Mouse (Mus musculus): ENCODE measurements around the gene Usp30. TPM values are rescaled to one million over a fixed set of nuclear protein-coding genes. Genes with fewer than 3 reads are reported as not detected.

Usp30 gene
- polyA plus RNA-seq, 1 experiment from 2014 or later = 10.8 TPM

DNA sequence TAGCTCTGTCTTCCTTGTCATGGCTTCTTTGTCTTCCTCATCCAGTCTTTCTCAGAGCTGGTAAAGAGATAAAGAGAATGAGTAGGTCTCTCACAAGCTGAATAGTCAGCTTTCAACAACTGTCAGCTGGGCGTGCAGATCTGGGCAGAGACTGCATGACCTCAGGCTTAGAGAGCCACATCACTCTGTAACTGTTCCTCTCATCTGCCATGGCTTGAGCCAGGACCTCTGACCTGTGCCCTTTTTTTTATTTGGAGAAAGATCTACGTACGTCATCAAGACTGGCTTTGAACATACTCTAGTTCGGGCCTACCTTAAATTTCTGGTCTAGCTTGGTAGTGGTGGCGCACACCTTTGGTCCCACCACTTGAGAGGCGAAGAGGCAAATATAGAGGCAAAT lies 67.6 kb downstream of the Usp30 start:
- H3K4me2 ChIP-seq = peak overlapping the region; percentile 99; the same call in 1 of the 2 replicates
- H3K36me3 ChIP-seq (ENCODE audit: insufficient read depth) = peaks cover 38% of the 10 kb centered on the region
- H3K4me1 ChIP-seq (ENCODE audit: insufficient read depth) = peaks cover 2% of the 10 kb centered on the region; the same call in 1 of the 2 replicates
- DNase-seq (no peak), ATAC-seq (ENCODE audit: insufficient read depth) (no peak)
- WGBS = 74% methylated on average over 6 of the region's 6 CpGs
- H3K9ac ChIP-seq = peak overlapping the region; percentile 9; the same call in 1 of the 2 replicates
- no peak overlapping the region for H3K27ac ChIP-seq (ENCODE audit: low read depth)
- no peaks in the 10 kb centered on the region for H3K27me3 ChIP-seq (ENCODE audit: insufficient read depth, low read length)
- no peak for TF ChIP-seq CTCF (IDR thresholded peaks at IDR 0.05; ENCODE audit: low read depth)
- H3K9me3 ChIP-seq (ENCODE audit: low read depth, low read length) = no peaks in the 10 kb centered on the region
- H3K4me3 ChIP-seq (ENCODE audit: low read depth, low read length) = no peak overlapping the region

GRCm38 (mm10) chr5:114134091-114134534 lies 68.9 kb downstream of the Usp30 start:
- ATAC-seq (ENCODE audit: insufficient read depth) = no peak
- Histone ChIP-seq H3K27me3 (ENCODE audit: insufficient read depth, low read length) (no peaks in the 10 kb centered on the region), H3K9me3 (ENCODE audit: low read depth, low read length) (no peaks in the 10 kb centered on the region), H3K4me1 (ENCODE audit: insufficient read depth) (peaks cover 5% of the 10 kb centered on the region; the same call in 1 of the 2 replicates), H3K4me3 (ENCODE audit: low read depth, low read length) (no peak overlapping the region), H3K9ac (peak overlapping the region; percentile 6; the same call in 1 of the 2 replicates), H3K36me3 (ENCODE audit: insufficient read depth) (peaks cover 40% of the 10 kb centered on the region), H3K27ac (ENCODE audit: low read depth) (no peak overlapping the region), H3K4me2 (no peak overlapping the region)
- 45% methylated on average over 6 of the region's 6 CpGs for WGBS
- DNase-seq = peak; percentile 78
- peak; percentile 58 for TF ChIP-seq CTCF (IDR thresholded peaks at IDR 0.05; ENCODE audit: low read depth)

- peaks cover 44% of the 10 kb centered on the region for H3K36me3 ChIP-seq (ENCODE audit: insufficient read depth)
- ATAC-seq (ENCODE audit: insufficient read depth) = no peak
- no peaks in the 10 kb centered on the region for H3K27me3 ChIP-seq (ENCODE audit: insufficient read depth, low read length)
- WGBS = 89% methylated on average over 10 of the region's 10 CpGs
- no peak overlapping the region for H3K27ac ChIP-seq (ENCODE audit: low read depth)
- TF ChIP-seq CTCF (IDR thresholded peaks at IDR 0.05; ENCODE audit: low read depth) = no peak
- no peak overlapping the region for H3K4me2 ChIP-seq
- no peaks in the 10 kb centered on the region for H3K9me3 ChIP-seq (ENCODE audit: low read depth, low read length)
- DNase-seq = no peak
- no peak overlapping the region for H3K4me3 ChIP-seq (ENCODE audit: low read depth, low read length)
- H3K4me1 ChIP-seq (ENCODE audit: insufficient read depth) = peaks cover 5% of the 10 kb centered on the region; the same call in 1 of the 2 replicates
- no peak overlapping the region for H3K9ac ChIP-seq
Measured at GRCm38 (mm10) chr5:114135516-114135915, 70.3 kb downstream of the Usp30 start.

DNA sequence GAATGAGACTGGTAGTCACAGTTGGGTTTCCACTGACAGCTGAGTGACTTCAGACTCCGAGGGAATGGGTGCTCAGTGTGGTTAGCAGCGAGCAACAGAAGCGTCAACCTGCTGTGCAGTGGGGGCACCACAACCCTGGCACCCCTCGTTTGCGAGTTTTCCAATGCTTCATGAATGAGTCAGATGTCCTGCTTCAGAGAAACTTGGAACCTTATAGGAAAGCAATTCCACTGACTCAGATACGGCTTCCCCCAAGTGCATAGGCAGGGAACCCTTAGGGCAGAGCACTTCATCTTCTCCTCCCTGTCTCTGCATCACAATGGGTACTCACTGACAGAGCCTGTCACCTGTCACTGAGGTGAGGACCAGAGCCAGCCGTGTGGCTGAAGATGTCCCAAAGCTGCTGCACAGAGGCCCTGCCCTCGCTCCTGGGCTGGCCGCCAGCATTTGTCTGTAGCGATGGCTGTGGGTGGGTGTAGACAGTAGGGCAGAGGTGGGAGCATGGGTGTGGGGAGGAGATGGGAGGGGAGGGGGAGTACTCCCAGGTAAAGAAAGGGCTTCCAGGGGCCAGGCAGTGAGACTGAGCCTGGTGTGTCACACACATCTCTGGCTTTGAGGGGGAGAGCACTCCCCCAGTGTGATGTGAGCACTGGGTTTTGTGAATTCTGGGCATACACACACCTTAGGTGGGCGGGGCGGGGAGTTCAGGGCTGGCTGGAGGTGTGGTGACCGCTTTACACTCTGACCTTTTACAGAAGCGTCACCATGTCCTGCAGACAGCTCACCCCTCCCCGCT lies 72.4 kb downstream of the Usp30 start:
- H3K9ac ChIP-seq = no peak overlapping the region
- ATAC-seq (ENCODE audit: insufficient read depth) = no peak
- TF ChIP-seq CTCF (IDR thresholded peaks at IDR 0.05; ENCODE audit: low read depth) = no peak

GRCm38 (mm10) chr5:114138277-114139164 lies 73.3 kb downstream of the Usp30 start:
- no peak for TF ChIP-seq CTCF (IDR thresholded peaks at IDR 0.05; ENCODE audit: low read depth)
- peak; percentile 71 for DNase-seq
- Histone ChIP-seq H3K9me3 (ENCODE audit: low read depth, low read length) (no peaks in the 10 kb centered on the region), H3K4me3 (ENCODE audit: low read depth, low read length) (no peak overlapping the region), H3K27ac (ENCODE audit: low read depth) (peak overlapping the region; percentile 56; the same call in 1 of the 2 replicates), H3K9ac (no peak overlapping the region), H3K36me3 (ENCODE audit: insufficient read depth) (peaks cover 42% of the 10 kb centered on the region), H3K4me1 (ENCODE audit: insufficient read depth) (peaks cover 5% of the 10 kb centered on the region; the same call in 1 of the 2 replicates), H3K27me3 (ENCODE audit: insufficient read depth, low read length) (no peaks in the 10 kb centered on the region), H3K4me2 (no peak overlapping the region)
- 60% methylated on average over 21 of the region's 21 CpGs for WGBS
- ATAC-seq (ENCODE audit: insufficient read depth) = peak; percentile 29

More for the DNA sequence above, 72.4 kb downstream of the Usp30 start:
- Histone ChIP-seq H3K27me3 (ENCODE audit: insufficient read depth, low read length) (no peaks in the 10 kb centered on the region), H3K4me1 (ENCODE audit: insufficient read depth) (peaks cover 5% of the 10 kb centered on the region; the same call in 1 of the 2 replicates), H3K27ac (ENCODE audit: low read depth) (no peak overlapping the region; the same call in 1 of the 2 replicates), H3K4me2 (no peak overlapping the region), H3K9me3 (ENCODE audit: low read depth, low read length) (no peaks in the 10 kb centered on the region), H3K4me3 (ENCODE audit: low read depth, low read length) (no peak overlapping the region), H3K36me3 (ENCODE audit: insufficient read depth) (peaks cover 44% of the 10 kb centered on the region)
- WGBS = 76% methylated on average over 15 of the region's 15 CpGs
- DNase-seq = no peak

- no peak for TF ChIP-seq CTCF (IDR thresholded peaks at IDR 0.05; ENCODE audit: low read depth)
- no peak overlapping the region for H3K9ac ChIP-seq
- WGBS = 40% methylated on average over 9 of the region's 9 CpGs
- peak overlapping the region; percentile 56; the same call in 1 of the 2 replicates for H3K27ac ChIP-seq (ENCODE audit: low read depth)
- DNase-seq (peak; percentile 92), ATAC-seq (ENCODE audit: insufficient read depth) (peak; percentile 85)
- no peaks in the 10 kb centered on the region for H3K9me3 ChIP-seq (ENCODE audit: low read depth, low read length)
- peaks cover 35% of the 10 kb centered on the region for H3K36me3 ChIP-seq (ENCODE audit: insufficient read depth)
- H3K4me3 ChIP-seq (ENCODE audit: low read depth, low read length) = no peak overlapping the region
- H3K4me2 ChIP-seq = no peak overlapping the region
- H3K27me3 ChIP-seq (ENCODE audit: insufficient read depth, low read length) = no peaks in the 10 kb centered on the region
- peaks cover 5% of the 10 kb centered on the region; the same call in 1 of the 2 replicates for H3K4me1 ChIP-seq (ENCODE audit: insufficient read depth)
Measured at GRCm38 (mm10) chr5:114139175-114139574, 73.9 kb downstream of the Usp30 start.

Measured in lung, embryonic 14.5 days (tissue).